Mouse (Mus musculus): ENCODE results near the gene Slc34a2.

Slc34a2 gene

DNA sequence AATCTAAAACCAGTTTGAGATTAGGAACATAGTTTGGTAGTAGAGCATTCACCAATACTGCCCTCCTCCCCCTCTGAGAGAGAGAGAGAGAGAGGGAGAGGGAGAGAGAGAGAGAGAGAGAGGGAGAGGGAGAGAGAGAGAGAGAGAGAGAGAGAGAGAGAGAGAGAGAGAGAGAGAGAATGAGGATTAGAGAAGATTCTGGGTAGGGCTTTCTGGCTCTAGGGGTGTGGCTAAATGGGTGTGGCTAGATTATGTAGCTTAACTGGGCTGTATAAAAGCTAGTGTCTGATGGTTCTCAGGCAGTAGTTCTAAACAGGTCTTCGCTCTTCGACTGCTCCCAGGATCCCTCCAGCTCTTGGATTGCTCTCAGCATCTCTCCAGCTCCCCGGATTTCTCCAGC is at the start of gene Slc34a2:
Gene Slc34a2, plus strand, starts transcription at position 301 of the 400 bp plus-strand sequence.
- DNase-seq (ENCODE audit: low read depth, low spot score) = no peak

DNA sequence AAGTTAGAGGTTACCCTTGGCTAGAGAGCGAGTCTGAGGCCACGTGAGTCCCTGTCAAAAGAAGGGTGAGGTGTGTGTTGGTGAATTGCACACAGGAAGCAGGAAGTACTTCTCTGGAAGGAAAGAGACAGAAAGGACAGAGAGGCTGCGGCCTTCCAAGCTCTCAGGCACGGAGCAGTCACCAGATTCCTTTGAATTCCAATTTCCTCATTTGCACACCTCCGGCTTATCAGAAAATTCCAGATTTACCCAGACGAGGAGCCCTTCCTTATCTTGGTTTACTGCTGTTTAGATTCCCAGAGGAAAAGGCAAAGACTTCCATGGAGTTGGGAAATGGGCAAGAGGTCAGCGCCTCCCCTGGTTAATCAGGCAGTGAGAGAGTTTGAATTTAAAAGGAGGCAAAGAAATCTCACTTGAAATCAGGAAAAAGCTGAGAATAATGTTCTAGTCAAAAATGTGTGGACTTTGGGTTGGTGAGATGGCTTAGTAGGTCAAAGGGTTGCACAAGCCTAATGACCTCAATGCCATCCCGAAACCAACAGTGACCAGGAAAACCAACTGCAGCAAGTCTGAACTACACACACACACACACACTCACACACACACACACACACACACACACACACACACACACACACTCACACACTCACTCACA is 47.1 kb upstream of the Slc34a2 start:
- no peak for DNase-seq (ENCODE audit: low read depth, low spot score)

DNA sequence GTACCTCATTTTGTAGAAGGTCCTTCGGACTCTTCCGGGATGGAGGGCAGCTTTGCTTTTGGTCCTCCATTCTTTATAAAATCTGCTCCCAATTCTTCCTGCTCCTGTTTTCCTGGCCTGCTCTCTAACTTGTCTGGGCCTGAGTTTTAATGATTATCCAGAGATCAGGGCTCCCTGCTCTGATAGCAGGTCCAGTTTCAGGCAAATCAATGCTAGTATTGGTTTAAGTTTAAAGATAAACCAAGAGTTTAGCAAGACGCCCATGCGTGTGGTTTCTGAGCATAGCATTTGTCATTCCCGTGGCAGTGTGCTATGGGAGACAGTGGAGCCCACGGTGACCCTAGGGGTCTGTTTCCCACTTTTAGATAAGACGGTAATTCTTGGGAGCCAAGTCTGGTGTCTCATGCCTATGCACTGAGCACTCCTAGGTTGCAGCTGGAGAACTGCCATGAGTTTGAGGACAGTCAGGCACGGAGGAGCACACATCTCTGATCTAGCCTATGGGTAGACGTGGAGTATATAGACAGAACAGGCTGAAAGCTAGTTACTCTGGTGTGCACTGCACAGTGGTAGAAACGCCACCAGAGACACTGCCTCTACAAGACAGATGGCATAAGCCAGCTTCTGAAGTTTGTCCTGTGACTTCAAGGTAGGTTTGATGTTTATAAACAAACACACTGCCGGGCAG is 45.5 kb upstream of the Slc34a2 start:
- DNase-seq (ENCODE audit: low read depth, low spot score) = no peak

DNA sequence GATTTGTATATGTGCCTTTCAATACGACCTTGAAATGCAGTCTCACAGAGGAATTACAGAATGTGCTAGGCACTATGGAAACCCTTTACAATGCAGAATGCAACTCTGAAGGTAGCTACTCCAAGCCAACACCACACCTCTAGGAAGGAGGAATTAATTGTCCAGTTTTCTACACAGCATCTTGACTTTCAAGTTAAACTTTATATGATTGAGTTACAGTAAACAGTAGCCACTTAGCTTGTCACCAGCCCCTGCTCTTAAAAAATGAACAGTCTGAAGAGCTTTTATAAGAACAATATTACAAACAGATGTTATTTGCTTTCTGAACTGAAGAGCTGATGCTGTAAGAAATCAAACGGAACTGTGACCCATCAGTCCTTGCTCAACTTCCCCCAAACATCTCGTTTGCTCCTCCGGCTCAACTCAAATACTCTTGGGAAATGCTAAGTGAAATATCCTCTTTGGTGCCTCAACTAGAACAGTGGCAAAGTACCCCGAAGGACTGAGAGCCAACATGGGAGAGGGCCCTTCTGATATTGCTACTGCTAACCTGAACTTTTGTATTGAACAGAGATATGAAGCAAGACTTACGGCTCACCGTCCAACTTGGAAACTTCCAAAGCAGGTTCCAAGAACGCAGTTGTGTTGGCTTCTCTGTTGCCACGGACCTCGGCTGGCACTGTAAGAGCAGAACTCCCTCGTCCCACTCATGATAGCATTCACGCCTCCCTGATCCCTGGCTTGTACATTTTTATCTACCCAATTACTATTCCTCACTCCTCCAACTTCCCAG is 44.2 kb upstream of the Slc34a2 start:
- no peak for DNase-seq (ENCODE audit: low read depth, low spot score)

DNA sequence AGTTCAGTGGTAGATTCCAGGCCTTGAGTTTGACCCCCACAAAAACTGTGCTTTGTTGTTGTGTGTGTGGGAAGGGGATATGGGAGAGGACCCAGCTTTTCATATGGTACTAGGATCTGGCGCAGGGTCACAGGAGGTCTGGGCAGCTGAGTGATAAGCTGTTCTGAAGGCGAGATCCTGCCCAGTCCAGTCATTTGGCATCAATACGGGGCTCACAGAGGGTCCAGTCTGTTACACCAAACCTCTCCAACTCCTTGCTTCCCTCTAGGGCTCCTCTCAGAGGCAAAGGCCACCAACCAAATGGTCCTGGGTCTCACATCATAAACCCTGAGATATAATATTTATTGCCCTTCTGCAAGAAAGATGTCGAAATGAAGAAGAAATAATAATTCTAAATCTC is 42.4 kb upstream of the Slc34a2 start:
- DNase-seq (ENCODE audit: low read depth, low spot score) = no peak

DNA sequence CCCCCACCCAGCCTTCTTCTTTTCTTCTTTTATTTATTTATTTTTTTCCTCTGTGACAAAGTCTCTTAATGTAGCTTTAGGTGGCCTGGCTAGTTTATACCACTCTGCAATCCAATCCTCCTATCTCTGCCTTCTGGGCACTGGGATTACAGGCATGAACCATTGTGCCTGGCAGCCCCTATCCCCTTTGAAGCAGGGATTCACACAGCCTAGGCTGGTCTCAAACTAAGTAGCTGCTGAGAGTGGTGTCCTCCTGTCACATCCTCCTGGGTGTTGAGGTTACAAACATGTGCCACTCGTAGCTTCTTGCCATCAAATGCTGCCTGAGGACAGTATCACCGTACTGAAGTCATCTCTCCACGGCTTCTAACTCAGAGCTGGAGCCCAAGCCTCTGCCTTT is 41.7 kb upstream of the Slc34a2 start:
- DNase-seq (ENCODE audit: low read depth, low spot score) = no peak

DNA sequence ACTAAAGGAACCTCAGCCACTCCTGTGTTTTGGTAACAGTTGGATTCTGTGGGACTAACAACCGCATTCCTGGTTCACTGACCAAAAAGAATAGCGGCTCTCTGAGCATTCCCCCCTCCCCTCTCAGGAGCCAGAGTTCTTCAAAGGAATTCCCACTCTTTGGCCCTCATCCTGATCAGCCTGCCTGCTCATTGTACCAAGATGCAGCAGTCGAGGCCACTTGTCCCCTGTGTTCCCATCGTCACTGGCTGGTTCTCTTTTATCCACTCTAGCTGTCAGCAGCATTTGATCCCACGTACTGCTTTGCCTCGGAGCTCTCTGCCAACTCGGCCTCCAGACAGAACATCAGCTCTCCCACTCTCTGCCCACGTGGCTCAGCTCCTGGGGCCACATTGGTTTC is 41.3 kb upstream of the Slc34a2 start:
- no peak for DNase-seq (ENCODE audit: low read depth, low spot score)

DNA sequence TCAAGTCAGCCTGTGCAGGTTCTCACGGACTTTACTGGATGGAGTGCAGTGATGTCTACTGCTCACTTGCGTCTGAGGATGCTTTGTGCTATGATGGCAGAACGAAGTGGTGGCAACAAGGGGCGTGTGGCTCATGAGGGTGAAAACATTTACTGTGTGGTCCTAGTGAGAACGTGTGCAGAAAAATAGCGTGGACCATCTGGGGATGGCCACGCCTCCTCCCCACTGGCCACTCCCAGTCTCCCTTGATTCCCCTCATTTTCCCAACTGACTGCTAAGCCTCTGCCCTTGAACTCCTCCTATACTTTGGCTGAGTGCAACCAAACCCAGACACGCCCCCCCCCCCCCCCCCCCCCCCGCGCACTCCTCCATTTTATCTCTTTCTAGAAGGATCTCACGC is 40.8 kb upstream of the Slc34a2 start:
- DNase-seq (ENCODE audit: low read depth, low spot score) = no peak

DNA sequence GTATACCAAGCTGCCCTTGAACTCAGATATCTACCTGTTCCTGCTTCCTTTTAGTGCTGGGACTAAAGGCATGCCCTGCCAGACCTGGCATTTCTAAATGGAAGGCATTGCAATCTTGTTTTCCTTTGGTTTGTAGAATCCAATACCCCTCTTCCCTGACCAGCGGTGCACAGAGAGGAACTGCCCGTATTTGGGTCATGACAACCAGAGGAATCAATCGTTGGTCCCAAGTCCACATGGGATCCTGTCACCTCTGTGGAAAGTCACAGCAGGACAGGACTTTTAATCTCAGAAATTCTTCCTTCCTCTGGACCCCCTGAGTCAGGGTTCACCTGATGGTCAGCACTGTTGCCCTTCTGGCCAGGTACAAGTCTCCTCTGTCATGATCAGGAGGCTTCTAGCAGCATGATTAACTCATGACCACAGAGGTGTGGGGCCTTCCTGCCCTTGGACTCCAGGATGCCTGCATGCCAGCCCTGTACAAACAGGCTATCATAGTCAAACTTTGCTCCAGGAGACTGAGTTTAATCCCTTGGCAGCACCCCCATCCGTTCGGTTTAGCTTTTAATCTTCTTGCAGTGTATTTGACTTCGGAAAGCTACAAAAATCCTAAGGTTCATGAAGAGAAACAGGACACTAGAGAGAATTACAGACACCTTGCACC is 39.7 kb upstream of the Slc34a2 start:
- no peak for DNase-seq (ENCODE audit: low read depth, low spot score)

DNA sequence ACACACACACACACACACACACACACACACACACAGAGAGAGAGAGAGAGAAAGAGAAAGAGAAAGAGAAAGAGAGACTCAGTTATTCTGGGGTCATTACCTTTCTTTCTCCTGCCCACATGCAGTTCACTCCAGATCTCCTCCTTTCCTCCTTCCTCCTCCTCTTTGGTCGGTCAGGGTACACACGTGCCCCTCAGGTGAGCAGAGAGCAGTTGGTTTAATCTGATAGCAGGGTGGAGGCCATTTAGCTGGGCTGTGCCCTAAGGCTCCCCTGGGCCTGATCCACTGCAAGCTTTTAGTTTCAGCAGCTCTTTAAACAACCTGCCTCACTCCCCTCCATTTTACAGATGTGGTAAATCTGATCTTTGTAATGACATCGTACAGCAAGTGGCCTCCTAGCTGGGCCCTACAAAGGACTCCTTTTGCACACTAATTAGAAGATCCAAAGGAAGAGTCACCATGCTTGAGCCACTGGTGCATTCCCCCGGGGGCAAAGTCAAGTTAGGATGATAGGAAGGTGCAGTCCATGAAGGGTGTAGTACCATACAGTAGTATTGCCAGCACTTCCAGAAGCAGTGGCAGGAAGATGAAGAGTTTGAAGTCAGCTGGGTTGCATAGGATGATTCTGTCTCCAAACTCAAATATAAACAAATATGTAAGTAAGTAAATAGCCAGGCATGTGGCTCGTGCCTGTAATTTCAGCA is 37.6 kb upstream of the Slc34a2 start:
- DNase-seq (ENCODE audit: low read depth, low spot score) = no peak

DNA sequence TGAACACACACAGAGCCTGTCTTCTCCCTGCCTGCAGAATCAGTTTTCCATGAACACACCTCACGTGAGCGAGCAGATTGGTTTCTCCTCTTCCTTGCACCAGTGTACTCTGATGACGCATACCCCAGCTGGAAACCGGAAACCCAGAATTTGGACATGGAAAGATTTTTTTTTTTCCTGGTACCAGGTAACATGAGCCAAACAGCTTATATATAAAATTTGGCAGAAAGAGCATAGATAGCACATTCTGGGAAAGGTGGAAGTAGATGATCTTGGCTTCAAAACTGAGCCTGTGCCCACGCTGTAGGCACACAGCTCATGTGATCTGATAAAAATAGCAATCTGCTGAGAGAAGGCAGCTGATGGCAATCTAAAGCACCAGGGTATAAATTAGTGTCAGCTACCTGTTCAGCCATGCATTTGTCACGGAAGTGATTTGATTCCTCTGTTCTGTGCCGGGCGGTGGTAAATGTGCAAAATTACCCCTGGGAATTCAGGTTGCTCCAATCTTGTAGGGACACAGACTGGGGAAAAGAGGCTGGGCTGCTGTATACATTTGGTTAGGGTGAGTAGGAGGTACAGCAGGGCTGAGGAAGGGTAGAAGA is 35.2 kb upstream of the Slc34a2 start:
- no peak for DNase-seq (ENCODE audit: low read depth, low spot score)

DNA sequence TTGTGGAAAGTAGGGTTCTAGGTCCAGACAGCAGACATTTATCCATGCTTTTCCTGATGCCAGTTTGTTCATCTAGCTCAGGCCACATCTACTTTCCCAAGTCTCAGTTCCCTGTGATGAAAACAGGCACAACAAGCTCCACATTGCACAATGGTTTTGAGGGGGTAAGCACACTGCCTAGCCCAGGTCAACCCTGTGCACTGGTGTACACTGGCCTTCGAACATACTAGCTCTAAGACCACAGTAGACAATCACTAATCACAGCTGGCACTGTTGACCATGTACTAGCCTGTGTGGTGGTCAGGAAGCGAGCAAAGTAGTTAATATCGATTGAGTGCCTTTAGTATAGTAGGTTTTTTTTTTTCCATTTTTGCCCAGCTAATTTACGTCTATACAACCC is 34.4 kb upstream of the Slc34a2 start:
- no peak for DNase-seq (ENCODE audit: low read depth, low spot score)

DNA sequence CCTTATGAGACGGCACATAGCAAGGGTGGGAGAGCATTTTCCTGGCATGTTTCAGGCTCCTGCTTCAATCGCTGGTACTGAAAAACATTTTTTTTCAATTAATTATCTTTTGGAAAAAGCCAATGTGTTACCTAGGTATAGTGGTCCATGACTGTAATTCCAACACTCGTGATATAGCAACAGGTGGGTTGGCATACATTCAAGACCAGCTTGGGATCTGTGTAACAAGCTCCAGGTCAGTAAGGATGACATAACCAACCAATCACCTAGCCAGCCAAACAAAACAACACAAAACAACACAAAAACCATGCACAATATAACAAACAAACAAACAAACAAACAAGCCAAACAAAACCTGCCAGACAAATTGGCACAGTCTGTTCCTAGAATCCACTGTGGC is 33.9 kb upstream of the Slc34a2 start:
- DNase-seq (ENCODE audit: low read depth, low spot score) = no peak

DNA sequence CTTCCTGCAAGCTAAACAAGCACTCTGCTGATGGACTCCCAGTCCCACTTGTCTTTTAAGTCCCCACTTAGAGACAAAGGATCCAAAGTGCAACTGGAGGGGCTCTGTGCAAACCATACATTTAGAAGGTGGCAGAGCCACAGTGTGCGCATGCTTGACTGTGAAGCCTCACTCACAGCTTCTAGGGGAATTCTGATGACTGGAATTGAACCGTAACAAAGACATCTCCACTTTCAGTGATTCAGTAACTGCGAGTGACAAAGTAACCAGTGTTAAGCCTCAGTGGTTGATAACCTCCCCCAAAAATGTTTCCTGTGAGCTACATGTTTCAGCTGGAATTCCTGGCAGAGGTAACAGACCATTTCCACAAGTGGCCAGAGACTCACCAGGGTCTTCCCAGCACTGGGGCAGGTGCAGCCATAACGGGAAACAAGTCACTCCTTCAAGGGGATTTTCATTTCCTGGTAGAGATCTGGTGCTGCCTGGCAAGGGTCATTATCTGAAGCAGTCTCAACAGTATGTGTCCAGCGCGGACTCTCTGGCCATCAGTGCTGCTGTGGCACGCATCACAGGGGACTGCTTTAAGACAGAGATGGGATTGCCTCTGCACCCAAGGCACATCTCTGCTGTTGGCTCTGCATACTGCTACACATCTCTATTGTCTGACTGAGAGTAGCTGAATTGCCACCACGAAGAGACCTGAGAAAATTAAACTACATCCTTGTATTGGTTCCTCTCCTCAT is 28.7 kb upstream of the Slc34a2 start:
- no peak for DNase-seq (ENCODE audit: low read depth, low spot score)

DNA sequence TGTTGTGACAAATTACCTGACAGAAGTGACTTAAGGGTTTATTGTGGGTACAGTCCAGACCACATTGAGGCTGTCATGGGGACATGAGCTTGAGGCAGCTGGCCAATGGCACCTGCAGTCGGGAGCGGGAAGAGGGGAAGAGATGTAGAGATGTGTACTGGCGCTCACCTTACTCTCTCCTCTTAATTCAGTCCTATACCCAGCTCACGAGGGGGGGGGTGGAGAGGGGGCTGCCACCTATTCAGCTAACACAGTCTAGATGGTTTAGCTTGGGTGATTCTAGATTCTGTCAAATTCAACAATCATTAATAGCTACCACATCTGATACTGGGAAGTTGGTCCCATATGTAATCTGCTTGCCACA is 28.1 kb upstream of the Slc34a2 start:
- no peak for DNase-seq (ENCODE audit: low read depth, low spot score)

DNA sequence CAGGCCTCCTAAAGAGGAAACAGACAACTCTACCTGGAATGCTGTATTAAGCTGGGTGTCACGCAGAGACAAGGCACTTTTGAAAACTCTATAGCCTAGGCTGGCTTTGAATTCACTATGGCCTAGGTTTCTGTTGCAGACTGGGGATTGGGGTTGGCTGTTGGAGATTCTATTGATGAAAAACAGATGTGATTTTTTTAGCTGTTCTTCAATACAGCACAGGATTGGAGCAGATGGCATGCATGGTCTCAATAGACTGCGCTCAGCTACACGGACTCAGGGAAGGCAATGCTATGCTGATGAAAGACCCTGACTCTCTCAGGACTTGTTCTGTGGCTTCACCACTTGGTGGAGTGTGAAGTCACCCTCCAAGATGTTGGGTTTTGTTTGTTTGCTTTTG is 26.6 kb upstream of the Slc34a2 start:
- DNase-seq (ENCODE audit: low read depth, low spot score) = no peak

DNA sequence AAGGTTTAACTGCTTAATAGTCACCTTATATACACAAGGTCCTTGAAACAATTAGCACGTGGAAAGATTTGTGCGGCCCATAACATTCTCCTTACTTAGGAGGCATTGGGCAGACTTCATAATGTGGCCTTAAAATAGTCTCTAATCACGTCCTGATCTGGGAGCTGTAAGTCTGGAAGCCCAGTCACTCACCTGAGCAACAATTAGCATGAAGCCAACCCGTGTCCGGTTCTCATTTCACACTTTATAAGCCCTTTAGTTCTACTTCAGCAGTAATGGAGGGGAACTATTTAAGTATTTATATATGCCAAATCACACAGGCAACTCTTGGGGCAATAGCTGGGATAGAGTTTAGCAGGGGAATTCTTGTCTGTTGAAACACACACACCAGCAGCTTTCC is 21.3 kb upstream of the Slc34a2 start:
- DNase-seq (ENCODE audit: low read depth, low spot score) = no peak

DNA sequence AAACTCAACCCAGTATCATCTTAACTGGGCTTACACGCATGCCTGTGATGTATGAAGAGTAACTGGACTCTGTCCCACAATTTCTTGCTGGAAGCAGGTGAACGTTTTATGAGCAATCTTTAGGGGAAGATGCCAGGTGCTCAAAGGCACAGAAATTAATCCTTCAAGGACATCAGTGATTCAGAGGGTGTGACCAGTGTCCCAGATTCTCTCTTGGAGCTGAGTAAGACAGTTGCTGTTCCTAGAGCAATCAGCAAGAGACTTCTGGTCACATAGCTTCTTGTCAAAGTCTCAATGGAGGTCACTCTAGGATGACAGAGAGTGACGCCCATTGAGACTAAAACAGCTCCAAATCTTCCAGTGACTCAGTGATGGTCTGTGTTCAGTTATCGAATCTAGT is 19.6 kb upstream of the Slc34a2 start:
- no peak for DNase-seq (ENCODE audit: low read depth, low spot score)

DNA sequence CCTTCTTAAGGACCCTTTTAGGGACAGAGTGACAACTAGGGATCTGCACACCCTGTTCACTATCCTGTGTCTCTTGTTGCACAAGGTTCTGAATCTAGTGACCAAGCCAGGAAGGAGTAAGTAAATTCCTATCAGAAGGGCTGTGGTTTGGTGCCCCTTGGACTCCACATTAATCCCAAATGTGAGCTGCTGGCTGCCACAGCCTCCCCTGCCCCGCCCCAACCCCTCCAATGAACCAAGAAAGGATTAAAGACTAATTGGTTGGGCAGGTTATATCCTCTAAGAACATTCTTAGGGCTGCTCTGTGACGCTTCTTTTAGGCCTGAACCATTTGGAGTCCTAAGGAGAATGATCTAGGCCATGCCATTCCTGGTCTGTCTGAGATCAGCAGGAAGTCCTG is 14.4 kb upstream of the Slc34a2 start:
- no peak for DNase-seq (ENCODE audit: low read depth, low spot score)

DNA sequence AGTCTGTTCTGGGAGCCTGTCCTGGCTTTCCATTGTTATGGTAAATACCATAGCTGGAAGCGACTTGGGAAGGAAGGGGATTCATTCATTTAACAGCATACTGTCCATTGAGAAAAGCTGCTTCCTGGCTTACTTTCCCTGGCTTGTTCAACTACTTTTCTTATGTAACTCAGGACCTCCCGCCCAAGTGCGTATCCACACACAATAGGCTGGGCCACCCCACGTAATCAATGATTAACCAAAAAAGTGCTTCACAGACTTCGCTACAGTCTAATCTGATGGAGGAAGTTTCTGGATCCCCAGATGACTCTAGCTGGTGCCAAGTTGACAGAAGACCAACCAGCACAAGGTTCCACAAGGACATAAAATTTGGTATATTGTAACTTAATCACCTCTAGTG is 14.0 kb upstream of the Slc34a2 start:
- DNase-seq (ENCODE audit: low read depth, low spot score) = no peak

Data from brain, embryonic 18.5 days (tissue).